Mouse (Mus musculus) embryo, embryonic 11 days (tissue): ENCODE results near the gene Wnt5a.

Source experiments
- DNase-seq: peaks from one replicate; pipeline ENCODE4 v3.0.0-alpha.2; 2015

Wnt5a gene

GRCm38 (mm10) chr14:28504101-28505050 is at the start of gene Wnt5a:
Gene Wnt5a, plus strand, starts transcription at chr14:28504750.
- DNase-seq: peak; percentile 86

- no peak for DNase-seq
These were observed 48.0 kb upstream of the Wnt5a start for GRCm38 (mm10) chr14:28456372-28457076.

GRCm38 (mm10) chr14:28457428-28457827 is 47.1 kb upstream of the Wnt5a start:
- DNase-seq: no peak

GRCm38 (mm10) chr14:28467956-28468355 is 36.6 kb upstream of the Wnt5a start:
- DNase-seq: no peak

GRCm38 (mm10) chr14:28469696-28470095 is 34.9 kb upstream of the Wnt5a start:
- peak; percentile 59 for DNase-seq

- no peak for DNase-seq
These were observed 34.3 kb upstream of the Wnt5a start for GRCm38 (mm10) chr14:28470212-28470611.

- DNase-seq: no peak
These were observed 29.5 kb upstream of the Wnt5a start for GRCm38 (mm10) chr14:28475012-28475411.

GRCm38 (mm10) chr14:28475421-28475820 is 29.1 kb upstream of the Wnt5a start:
- no peak for DNase-seq

- no peak for DNase-seq
These were observed 27.8 kb upstream of the Wnt5a start for GRCm38 (mm10) chr14:28476746-28477145.

- no peak for DNase-seq
These were observed 23.7 kb upstream of the Wnt5a start for GRCm38 (mm10) chr14:28480866-28481265.

GRCm38 (mm10) chr14:28493806-28494205 is 10.7 kb upstream of the Wnt5a start:
- no peak for DNase-seq

GRCm38 (mm10) chr14:28494273-28494672 is 10.3 kb upstream of the Wnt5a start:
- DNase-seq: no peak

- DNase-seq: no peak
These were observed 3.2 kb upstream of the Wnt5a start for GRCm38 (mm10) chr14:28501216-28501878.

- DNase-seq: no peak
These were observed 1.3 kb upstream of the Wnt5a start for GRCm38 (mm10) chr14:28503276-28503675.

GRCm38 (mm10) chr14:28505051-28505585 is 568 bp downstream of the Wnt5a start:
- peak; percentile 79 for DNase-seq

- peak; percentile 77 for DNase-seq
These were observed 1.2 kb downstream of the Wnt5a start for GRCm38 (mm10) chr14:28505586-28506375.

GRCm38 (mm10) chr14:28506376-28506831 is 1.9 kb downstream of the Wnt5a start:
- DNase-seq: peak; percentile 79

- DNase-seq: no peak
These were observed 2.5 kb downstream of the Wnt5a start for GRCm38 (mm10) chr14:28507011-28507410.

GRCm38 (mm10) chr14:28507471-28507870 is 2.9 kb downstream of the Wnt5a start:
- peak; percentile 93 for DNase-seq

GRCm38 (mm10) chr14:28508288-28509258 is 4.0 kb downstream of the Wnt5a start:
- peak; percentile 55 for DNase-seq
